Mouse (Mus musculus): ENCODE measurements around the gene Card19.

The Card19 gene

GRCm38 (mm10) chr13:49171729-49172128 is 44.1 kb downstream of the Card19 start:
- no peak for DNase-seq (ENCODE audit: low spot score in 2 of 2)

GRCm38 (mm10) chr13:49170623-49171022 is 45.2 kb downstream of the Card19 start:
- DNase-seq (ENCODE audit: low spot score in 2 of 2): no peak

- peak; percentile 62 to 84 for DNase-seq (ENCODE audit: low spot score in 2 of 2)
Measured at GRCm38 (mm10) chr13:49169448-49170207, 46.2 kb downstream of the Card19 start.

GRCm38 (mm10) chr13:49167081-49167480 is 48.8 kb downstream of the Card19 start:
- DNase-seq (ENCODE audit: low spot score in 2 of 2): no peak

- no peak for DNase-seq (ENCODE audit: low spot score in 2 of 2)
Measured at GRCm38 (mm10) chr13:49163645-49164044, 52.2 kb downstream of the Card19 start.

GRCm38 (mm10) chr13:49162722-49163121 is 53.1 kb downstream of the Card19 start:
- no peak for DNase-seq (ENCODE audit: low spot score in 2 of 2)

GRCm38 (mm10) chr13:49161236-49161635 is 54.6 kb downstream of the Card19 start:
- DNase-seq (ENCODE audit: low spot score in 2 of 2): no peak

- no peak for DNase-seq (ENCODE audit: low spot score in 2 of 2)
Measured at GRCm38 (mm10) chr13:49158040-49158713, 57.7 kb downstream of the Card19 start.

- DNase-seq (ENCODE audit: low spot score in 2 of 2): no peak
Measured at GRCm38 (mm10) chr13:49156645-49157044, 59.2 kb downstream of the Card19 start.

- no peak for DNase-seq (ENCODE audit: low spot score in 2 of 2)
Measured at GRCm38 (mm10) chr13:49154621-49155020, 61.2 kb downstream of the Card19 start.

GRCm38 (mm10) chr13:49154028-49154427 is 61.8 kb downstream of the Card19 start:
- no peak for DNase-seq (ENCODE audit: low spot score in 2 of 2)

Data from heart, adult 9 months (tissue).